Mouse (Mus musculus) liver, postnatal 0 days (tissue): ENCODE measurements around the gene Rad54l.

Source experiments
- CTCF ChIP-seq: sonication (generic); IDR thresholded peaks from 2 replicates; pipeline ENCODE4 v1.5.1; 2016; ENCODE audit warnings: antibody characterized with exemption, low read depth
- EP300 ChIP-seq: IDR thresholded peaks from 2 replicates; pipeline ENCODE4 v1.6.1; 2016; ENCODE audit warnings: antibody characterized with exemption, low read depth, mild to moderate bottlenecking

- TF ChIP-seq CTCF (no peak), EP300 (no peak)
Measured at GRCm38 (mm10) chr4:116173072-116173471, 49.6 kb upstream of the Rad54l start, which contains the start of the genes 1700042G07Rik and Gm49337.
